Mouse (Mus musculus) adrenal gland (tissue): ENCODE data around the gene Olfr1270.
"Not testable (repeated sequence)": the region's sequence is repeated elsewhere in the genome, so short reads cannot be mapped to it uniquely, and the experiment has no call there.

Source experiments
- intact Hi-C: fragments of 180-260 bp; cut with DNase I; formaldehyde crosslinking; loops from one replicate; pipeline ENCODE4 v1.15.1; 2025
- long read RNA-seq, 2 experiments: library from polyadenylated mRNA; unstranded; transcript quantifications; one replicate each; pipeline ENCODE4 v2.0.0; 2020; ENCODE audit warnings: borderline replicate concordance in 1 of 2; ENCODE audit not compliant: insufficient replicate concordance in 1 of 2

Gene Olfr1270
- long read RNA-seq, experiment 1: 0 reads
- long read RNA-seq, experiment 2: 0 reads

DNA sequence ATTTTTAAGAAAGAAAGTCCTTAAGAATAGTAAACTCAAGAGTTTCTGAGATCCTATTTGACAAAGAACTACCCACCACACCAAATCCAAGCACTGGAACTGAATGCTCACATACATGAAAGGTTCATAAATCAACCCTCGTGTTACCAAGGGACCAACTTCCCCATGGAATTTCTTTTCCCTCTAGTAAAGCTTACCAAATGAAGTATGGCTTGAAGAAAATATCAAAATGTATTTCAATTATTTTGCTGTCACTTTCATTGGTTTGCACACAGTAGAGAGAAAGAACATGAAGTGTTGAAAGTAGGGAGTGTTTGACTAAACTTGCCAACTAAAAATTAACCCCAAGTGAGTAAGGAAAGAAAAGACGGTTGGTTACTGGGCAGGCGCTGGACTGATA is at the start of gene Olfr1270:
Olfr1270 (minus strand) TSS at position 101 of the 400 bp plus-strand sequence.
- intact Hi-C loops: no loop called here

DNA sequence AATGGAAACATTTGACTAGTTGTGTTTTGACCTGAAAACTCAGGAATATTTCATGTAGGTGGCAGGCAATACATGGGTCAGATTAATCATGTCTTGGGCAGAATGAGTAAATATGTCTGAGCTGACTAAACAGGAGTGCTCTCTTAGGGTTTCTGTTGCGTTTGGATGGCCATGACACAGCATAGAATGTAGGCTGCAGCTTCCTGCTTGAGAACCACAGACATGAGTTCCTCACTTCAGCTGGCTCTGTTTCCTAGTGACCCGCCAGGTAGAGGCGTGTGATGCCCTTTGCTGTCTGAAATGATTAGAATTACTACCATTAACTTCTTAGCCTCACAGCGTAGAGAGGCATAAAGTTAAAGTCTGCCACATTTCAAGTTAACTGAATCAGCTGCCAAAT is 46.7 kb upstream of the Olfr1270 start:
- intact Hi-C loops: not testable (repeated sequence)

DNA sequence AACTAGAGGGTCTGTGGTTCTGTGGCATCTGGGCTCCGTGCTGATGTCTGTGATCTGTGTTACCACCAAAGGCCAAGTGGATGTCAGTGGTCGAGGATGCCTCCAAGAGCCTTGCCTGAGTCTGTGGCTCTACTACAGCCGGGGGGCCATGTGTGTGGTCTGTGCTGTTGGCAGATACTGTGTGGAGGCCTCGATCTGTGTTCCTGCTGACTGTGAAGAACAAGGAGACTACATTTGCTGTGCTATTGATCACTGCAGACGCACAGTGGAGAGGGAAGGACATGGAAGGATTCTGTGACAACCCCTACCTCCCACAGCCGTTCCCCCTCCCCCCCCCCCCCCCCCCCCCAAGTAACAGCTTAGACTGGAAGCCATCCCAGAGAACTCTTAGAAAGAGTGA is 42.4 kb upstream of the Olfr1270 start:
- intact Hi-C loops: not testable (repeated sequence)

DNA sequence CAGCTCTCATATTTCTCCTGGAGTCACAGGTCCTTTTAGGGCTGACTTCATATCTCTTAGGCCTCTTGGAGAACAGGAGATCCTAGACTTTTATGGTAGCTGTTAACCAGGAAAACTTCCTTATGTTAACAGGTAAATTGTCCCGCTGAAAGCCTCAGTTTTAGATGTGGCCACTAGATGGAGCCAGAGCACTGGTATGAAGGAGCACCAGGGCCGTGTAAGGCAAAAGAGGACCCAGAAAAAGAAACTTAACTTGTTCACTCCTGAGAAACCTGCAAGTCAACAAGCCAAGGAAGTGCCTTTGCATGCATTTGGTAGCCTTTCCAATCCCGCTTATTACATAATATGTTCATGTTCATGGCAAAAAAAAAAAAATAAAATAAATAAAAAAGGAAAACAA is 41.9 kb upstream of the Olfr1270 start:
- intact Hi-C loops: not testable (repeated sequence)

DNA sequence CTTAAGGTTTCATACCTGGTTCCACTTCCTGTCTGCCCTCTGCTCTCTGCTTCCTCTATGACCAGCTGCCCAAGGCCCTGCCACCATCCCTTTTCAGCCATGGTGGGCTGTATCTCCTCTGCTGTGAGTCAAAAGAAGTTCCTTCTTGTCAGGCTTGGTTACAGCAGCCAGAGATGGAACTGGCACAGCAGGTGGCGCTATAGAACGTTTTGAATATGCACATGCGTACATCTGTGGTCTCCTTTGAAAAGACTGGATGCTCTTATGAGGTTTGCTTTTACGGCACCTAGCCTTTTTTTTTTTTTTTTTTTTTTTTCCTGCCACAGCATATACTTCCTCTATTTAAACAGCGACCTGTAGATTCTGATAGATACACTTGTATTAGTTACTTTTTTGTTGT is 34.2 kb upstream of the Olfr1270 start:
- intact Hi-C loops: not testable (repeated sequence)

DNA sequence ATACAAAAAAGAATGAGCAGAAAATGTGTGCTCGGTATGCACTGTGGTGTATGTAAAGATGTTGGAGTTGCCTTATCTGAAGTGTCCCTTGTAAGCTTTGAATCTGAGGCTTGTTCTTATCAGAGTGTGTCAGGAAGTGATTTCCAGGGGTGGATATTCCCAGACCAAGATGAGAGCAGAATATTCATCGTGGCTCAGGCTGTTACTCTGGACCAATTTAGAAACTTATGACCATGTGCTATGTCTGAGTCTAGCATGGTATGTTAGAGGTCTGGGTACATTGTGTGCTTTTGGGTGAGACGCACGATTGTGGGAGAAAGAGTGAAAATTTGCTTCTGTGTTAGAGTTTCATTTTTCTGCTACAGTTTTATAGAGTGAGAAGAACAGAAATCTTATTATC is 33.2 kb upstream of the Olfr1270 start:
- intact Hi-C loops: not testable (repeated sequence)

DNA sequence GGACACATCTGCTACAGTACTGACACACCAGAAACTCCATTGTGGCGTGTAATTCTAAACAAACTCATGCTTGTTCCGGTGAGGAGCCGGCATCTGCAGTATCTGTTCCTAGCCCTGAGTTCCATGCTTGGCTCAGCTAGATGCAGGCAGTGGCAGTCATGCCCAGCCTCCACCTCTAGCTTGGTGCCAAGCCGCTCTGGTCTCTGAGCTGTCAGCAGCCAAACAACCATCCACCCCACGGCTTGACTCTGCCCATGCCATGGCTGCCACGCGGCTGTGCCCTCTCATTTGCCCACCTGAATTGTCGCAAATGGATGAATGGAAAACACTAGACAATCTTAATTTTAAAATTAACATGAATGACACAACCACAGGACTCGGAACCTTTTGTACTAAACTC is 1.0 kb upstream of the Olfr1270 start:
- intact Hi-C loops: no loop called here

DNA sequence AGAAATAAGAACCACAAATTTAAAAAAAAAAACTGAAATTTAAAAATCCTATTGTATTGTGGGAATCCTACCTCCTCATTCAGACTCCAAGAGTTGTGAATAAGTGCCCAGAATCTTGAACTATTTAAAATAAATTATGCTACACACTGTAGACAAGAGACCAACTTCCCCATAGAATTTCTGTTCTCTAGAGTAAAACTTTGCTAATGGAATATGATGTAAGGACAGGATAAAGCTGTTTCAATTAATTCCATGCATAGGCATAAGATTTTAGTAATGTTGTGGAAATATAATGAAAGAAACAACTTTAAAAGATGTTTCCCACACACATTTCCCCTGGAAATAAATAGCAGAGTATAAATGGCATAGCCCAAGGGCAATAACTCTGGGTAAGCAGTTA is 10.7 kb downstream of the Olfr1270 start, which contains the start of gene Olfr32:
Olfr32 (minus strand) TSS at position 101 of the 400 bp plus-strand sequence.
- intact Hi-C loops: no loop called here

DNA sequence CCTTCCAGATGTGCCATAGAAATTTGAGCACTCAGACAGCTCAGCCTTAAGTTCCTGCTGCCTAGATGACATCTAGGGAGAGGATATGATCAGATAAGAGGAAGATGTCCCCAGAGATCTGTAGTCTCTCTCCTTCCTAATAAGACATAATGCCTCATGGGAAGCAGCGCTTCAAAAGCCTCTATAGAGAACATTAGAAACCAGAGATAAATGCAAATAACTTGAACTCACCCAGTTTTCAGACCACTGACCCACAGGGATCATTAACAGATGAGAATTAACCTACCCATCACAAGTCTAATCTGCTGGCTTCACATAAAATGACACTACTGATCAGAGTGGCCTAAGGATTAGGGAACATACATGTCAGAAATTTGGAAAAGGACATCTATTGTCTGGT is 31.6 kb downstream of the Olfr1270 start, which contains the start of gene Olfr1269:
Olfr1269 (minus strand) TSS at position 101 of the 400 bp plus-strand sequence.
- intact Hi-C loops: no loop called here
